In the genomic region with DNA sequence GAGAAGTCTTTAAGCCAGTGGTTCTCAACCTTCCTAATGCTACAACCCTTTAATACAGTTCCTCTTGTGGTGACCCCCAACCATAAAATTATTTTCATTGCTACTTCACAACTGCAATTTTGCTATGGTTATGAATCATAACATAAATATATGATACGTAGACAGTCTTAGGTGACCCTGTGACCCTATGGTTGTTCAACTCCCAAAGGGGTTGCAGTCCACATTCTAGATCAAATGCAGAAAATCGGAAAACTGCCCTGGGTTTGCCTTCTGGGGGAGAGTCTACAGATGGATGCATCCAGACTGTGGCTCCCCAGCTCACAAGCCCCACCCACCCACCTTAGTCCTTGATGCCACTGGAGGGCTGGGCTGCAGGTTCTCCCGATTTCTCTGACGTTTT, we compare ENCODE assay signal across 35 mouse cellular contexts.
"Had no signal": no experiment of that assay in that cellular context is flagged by ENCODE, and none has a peak within 500 bp of the region (broad histone marks: within the 10 kb centered on the region; RNA-seq: fewer than 3 reads in every experiment).

No protein-coding gene starts in this region.

- H3K27me3 ChIP-seq: heart, embryonic 12.5 days; heart, embryonic 13.5 days; heart, embryonic 15.5 days; hindbrain, embryonic 12.5 days; hindbrain, embryonic 13.5 days; hindbrain, embryonic 15.5 days; intestine, embryonic 15.5 days; kidney, embryonic 15.5 days had no signal

- ATAC-seq: hindbrain, embryonic 16.5 days; hindbrain, postnatal 0 days; inflammation-experienced regulatory T-cells, adult 6 months; intestine, embryonic 15.5 days; intestine, embryonic 16.5 days; intestine, postnatal 0 days had no signal

- H3K27ac ChIP-seq: heart, embryonic 13.5 days; heart, embryonic 15.5 days; hindbrain, embryonic 10.5 days; hindbrain, embryonic 12.5 days; hindbrain, embryonic 13.5 days; hindbrain, embryonic 14.5 days; hindbrain, embryonic 15.5 days; hindbrain, postnatal 0 days; intestine, embryonic 15.5 days; kidney, embryonic 15.5 days; kidney, postnatal 0 days; layer of hippocampus, adult 2 months; left cerebral cortex, adult 2 months had no signal

- DNase-seq: heart, postnatal 10 days; heart, postnatal 14 days; heart, postnatal 36 days; heart, postnatal 4 days; kidney, adult 11 months; kidney, adult 18-20 months; kidney, adult 2 months; kidney, adult 8-10 months; kidney, adult 9 months; kidney, postnatal 10 days; kidney, postnatal 14 days; kidney, postnatal 25 days; kidney, postnatal 36 days; kidney, postnatal 4 days; layer of hippocampus, adult 9-11 months; layer of hippocampus, postnatal 36 days had no signal

- H3K36me3 ChIP-seq: heart, embryonic 15.5 days; hindbrain, embryonic 10.5 days; hindbrain, embryonic 12.5 days; hindbrain, embryonic 13.5 days; hindbrain, embryonic 15.5 days; intestine, embryonic 15.5 days; kidney, embryonic 15.5 days had no signal

- H3K4me2 ChIP-seq: heart, embryonic 11.5 days; heart, embryonic 12.5 days; heart, embryonic 13.5 days; heart, embryonic 15.5 days; hindbrain, embryonic 12.5 days; hindbrain, embryonic 13.5 days; hindbrain, embryonic 14.5 days; hindbrain, embryonic 15.5 days; intestine, embryonic 15.5 days; kidney, embryonic 15.5 days had no signal

- H3K9me3 ChIP-seq: heart, embryonic 12.5 days; heart, embryonic 13.5 days; heart, embryonic 15.5 days; hindbrain, embryonic 10.5 days; hindbrain, embryonic 12.5 days; hindbrain, embryonic 13.5 days; hindbrain, embryonic 15.5 days; intestine, embryonic 15.5 days; kidney, embryonic 15.5 days had no signal

- H3K4me1 ChIP-seq: kidney, embryonic 15.5 days had no signal

- H3K9ac ChIP-seq: heart, embryonic 12.5 days; heart, embryonic 13.5 days; heart, embryonic 15.5 days; hindbrain, embryonic 12.5 days; hindbrain, embryonic 13.5 days; hindbrain, embryonic 14.5 days; hindbrain, embryonic 15.5 days; intestine, embryonic 15.5 days; kidney, embryonic 15.5 days had no signal

- H3K4me3 ChIP-seq: heart, embryonic 12.5 days; heart, embryonic 13.5 days; heart, embryonic 15.5 days; hindbrain, embryonic 10.5 days; hindbrain, embryonic 12.5 days; hindbrain, embryonic 13.5 days; hindbrain, embryonic 15.5 days; intestine, embryonic 15.5 days; kidney, embryonic 15.5 days; layer of hippocampus, adult 2 months; left cerebral cortex, adult 2 months had no signal
